Mouse (Mus musculus): ENCODE measurements at regions not wholly inside any gene's neighbourhood (a gene's known extent, or its start where the extent isn't known, plus 50 kb on each side); places are given as distances from the start of the nearest gene placed in this dataset.
"Not testable (repeated sequence)": the region's sequence is repeated elsewhere in the genome, so short reads cannot be mapped to it uniquely, and the experiment has no call there.

- DNase-seq (ENCODE audit: low spot score in 2 of 2) = not testable (repeated sequence)
These were observed 693.5 kb upstream of the Gria3 start for GRCm38 (mm10) chrX:40707176-40707575.

- no peak for DNase-seq (ENCODE audit: low spot score in 2 of 2)
These were observed 692.0 kb upstream of the Gria3 start for GRCm38 (mm10) chrX:40708631-40709030.

DNA sequence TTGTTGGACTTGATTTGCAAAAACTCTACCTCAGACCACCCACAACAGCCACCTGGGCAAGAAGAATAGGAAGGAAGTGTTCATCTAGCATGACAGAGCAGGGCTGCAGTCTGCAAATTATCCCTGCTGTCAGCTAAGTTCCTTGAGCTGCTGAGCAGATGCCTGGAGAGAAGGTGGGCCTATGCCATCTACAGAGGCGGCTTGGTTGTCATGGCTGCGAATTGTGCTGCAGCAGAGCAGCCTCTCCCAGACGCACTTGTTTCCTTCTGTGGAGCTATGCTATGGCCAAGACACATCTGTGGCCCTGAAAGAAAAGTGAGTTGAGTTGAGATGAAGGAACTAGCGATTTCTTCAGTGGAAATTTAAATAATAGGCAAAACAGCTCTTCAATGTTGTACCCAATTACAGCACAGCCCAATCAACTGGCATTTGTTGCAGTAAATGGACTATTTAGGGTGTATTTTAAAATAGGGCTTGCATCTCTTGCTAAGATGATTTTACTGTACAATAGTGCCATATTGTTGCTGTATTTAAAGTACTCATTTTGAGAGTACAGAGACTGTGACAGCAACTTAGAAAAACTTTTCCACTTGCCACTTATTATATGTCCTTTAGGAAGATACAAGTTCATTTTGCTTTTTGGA, 659.8 kb upstream of the Gria3 start:
- DNase-seq (ENCODE audit: low spot score in 2 of 2) = peak; percentile 36 to 51

Data from left cerebral cortex, adult 9 months (tissue).